Mouse (Mus musculus) liver, adult 2 months (tissue): ENCODE results near the gene Apol8. TPM values are rescaled to one million over a fixed set of nuclear protein-coding genes. Genes with fewer than 3 reads are reported as not detected.

Experiments
- DNase-seq: peaks from one replicate; pipeline ENCODE4 v3.0.0-alpha.2; 2011; ENCODE audit warnings: low read depth, low spot score; ENCODE audit errors: extremely low read depth
- H3K27ac ChIP-seq: fragments of 200-500 bp; replicated peaks from 2 replicates; pipeline ENCODE4 v1.5.1; 2012; ENCODE audit warnings: low read depth, mild to moderate bottlenecking, control low read depth, inconsistent platforms, low read length; ENCODE audit not compliant: insufficient read depth
- H3K27me3 ChIP-seq: fragments of 200-500 bp; 2 replicates; pipeline ENCODE4 v1.6.1; 2012; ENCODE audit warnings: mild to moderate bottlenecking, moderate library complexity, low read length, inconsistent platforms; ENCODE audit not compliant: control insufficient read depth, insufficient read depth
- H3K36me3 ChIP-seq: fragments of 200-500 bp; 2 replicates; pipeline ENCODE4 v1.6.1; 2012; ENCODE audit warnings: low read length, inconsistent platforms; ENCODE audit not compliant: control insufficient read depth, insufficient read depth
- H3K4me1 ChIP-seq: fragments of 200-500 bp; 2 replicates; pipeline ENCODE4 v1.6.1; 2011; ENCODE audit warnings: low read length; ENCODE audit not compliant: control insufficient read depth, insufficient read depth
- H3K4me3 ChIP-seq: fragments of 200-500 bp; 2 replicates; pipeline ENCODE4 v1.5.1; 2011; ENCODE audit warnings: low read depth, mild to moderate bottlenecking, control low read depth, low read length, moderate library complexity; ENCODE audit not compliant: insufficient read depth
- H3K79me2 ChIP-seq: fragments of 200-500 bp; 2 replicates; pipeline ENCODE4 v1.6.1; 2012; ENCODE audit warnings: inconsistent platforms, mild to moderate bottlenecking, low read length, moderate library complexity; ENCODE audit not compliant: control insufficient read depth, insufficient read depth
- H3K9ac ChIP-seq: fragments of 200-500 bp; 2 replicates; pipeline ENCODE4 v1.6.1; 2012; ENCODE audit warnings: low read depth, mild to moderate bottlenecking, control low read depth, inconsistent platforms, low read length
- CTCF ChIP-seq: fragments of 200-500 bp; IDR thresholded peaks from 2 replicates; pipeline ENCODE4 v1.5.1; 2011; ENCODE audit warnings: low read depth, low read length, control low read depth
- POLR2A ChIP-seq: fragments of 200-500 bp; IDR thresholded peaks from 2 replicates; pipeline ENCODE4 v1.6.1; 2011; ENCODE audit warnings: low read length, control low read depth; ENCODE audit not compliant: insufficient read depth; ENCODE audit errors: extremely low read depth
- WGBS: fragments of 180-500 bp; shearing (Covaris S2); methylation state at CpG from one replicate; pipeline ENCODE4 v1.1.7; 2018; 5-methylcytosine and 5-hydroxymethylcytosine counted together
- polyA plus RNA-seq: library from polyadenylated mRNA; depleted of rRNA; stranded (reverse); fragments of >200 nt; gene quantifications from 2 replicates; pipeline ENCODE4 v1.2.3, GENCODE M21; 2012
- total RNA-seq: library from RNA; depleted of rRNA; stranded (reverse); fragments of >200 nt; gene quantifications from 2 replicates; pipeline ENCODE4 v1.2.3, GENCODE M21; 2014

Gene Apol8
- total and polyA plus RNA-seq, 2 experiments, result 0.09 TPM; not detected in 1

DNA sequence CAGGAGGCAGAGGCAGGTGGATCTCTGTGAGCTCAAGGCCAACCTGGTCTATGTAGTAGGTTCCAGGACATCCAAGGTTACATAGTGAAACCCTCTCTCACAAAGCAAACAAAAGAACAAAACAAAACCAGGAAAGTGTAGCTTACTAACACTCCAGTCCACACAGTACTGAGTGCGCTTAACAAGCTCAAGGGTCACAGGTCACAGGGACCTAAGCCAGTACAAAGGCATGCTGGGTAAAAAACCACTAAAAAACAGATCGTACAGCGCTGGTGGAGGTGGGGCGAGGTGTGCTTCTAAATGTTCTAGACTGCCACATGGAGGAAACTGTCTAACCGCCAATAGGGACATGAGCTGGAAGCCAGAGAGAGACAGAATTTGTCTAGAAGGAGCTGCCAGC is 13.5 kb upstream of the Apol8 start:
- 39% methylated on average over 5 of the region's 5 CpGs for WGBS
- no peaks in the 10 kb centered on the region for H3K27me3 ChIP-seq

DNA sequence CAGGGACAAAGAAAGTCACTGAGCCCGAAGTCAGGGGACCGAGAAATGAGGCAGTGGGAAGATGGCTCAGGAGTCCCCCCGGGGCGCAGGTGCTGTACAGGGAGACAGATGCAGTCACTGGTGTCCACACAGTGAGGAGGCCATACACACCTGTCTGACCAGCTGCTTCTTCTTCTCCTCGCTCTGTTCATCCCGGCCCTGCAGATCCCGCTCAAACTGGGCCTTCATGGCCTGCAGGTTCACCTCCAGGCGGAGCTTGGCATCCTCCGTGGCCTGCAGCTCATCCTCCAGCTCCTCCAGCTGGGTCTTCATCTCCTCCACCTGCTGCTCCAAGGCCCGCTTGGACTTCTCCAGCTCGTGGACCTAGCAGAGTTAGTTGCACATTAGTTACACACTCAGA is 10.2 kb upstream of the Apol8 start:
- no peaks in the 10 kb centered on the region for H3K79me2 ChIP-seq
- TF ChIP-seq CTCF, result no peak
- no peak for TF ChIP-seq POLR2A
- WGBS, result 92% methylated on average over 11 of the region's 11 CpGs
- H3K9ac ChIP-seq, result no peak overlapping the region
- H3K27me3 ChIP-seq, result no peaks in the 10 kb centered on the region
- no peak overlapping the region for H3K4me3 ChIP-seq
- no peak for DNase-seq
- no peaks in the 10 kb centered on the region; the same call in 1 of the 2 replicates for H3K4me1 ChIP-seq
- no peak overlapping the region for H3K27ac ChIP-seq
- H3K36me3 ChIP-seq, result peaks cover 75% of the 10 kb centered on the region

More for the DNA sequence above, 13.5 kb upstream of the Apol8 start:
- H3K79me2 ChIP-seq, result no peaks in the 10 kb centered on the region
- no peak overlapping the region for H3K9ac ChIP-seq
- no peak overlapping the region; the same call in 1 of the 2 replicates for H3K27ac ChIP-seq
- peaks cover 76% of the 10 kb centered on the region for H3K36me3 ChIP-seq
- no peak for TF ChIP-seq CTCF
- no peak for TF ChIP-seq POLR2A
- peak; percentile 81 for DNase-seq
- H3K4me1 ChIP-seq, result no peaks in the 10 kb centered on the region; the same call in 1 of the 2 replicates
- H3K4me3 ChIP-seq, result no peak overlapping the region

DNA sequence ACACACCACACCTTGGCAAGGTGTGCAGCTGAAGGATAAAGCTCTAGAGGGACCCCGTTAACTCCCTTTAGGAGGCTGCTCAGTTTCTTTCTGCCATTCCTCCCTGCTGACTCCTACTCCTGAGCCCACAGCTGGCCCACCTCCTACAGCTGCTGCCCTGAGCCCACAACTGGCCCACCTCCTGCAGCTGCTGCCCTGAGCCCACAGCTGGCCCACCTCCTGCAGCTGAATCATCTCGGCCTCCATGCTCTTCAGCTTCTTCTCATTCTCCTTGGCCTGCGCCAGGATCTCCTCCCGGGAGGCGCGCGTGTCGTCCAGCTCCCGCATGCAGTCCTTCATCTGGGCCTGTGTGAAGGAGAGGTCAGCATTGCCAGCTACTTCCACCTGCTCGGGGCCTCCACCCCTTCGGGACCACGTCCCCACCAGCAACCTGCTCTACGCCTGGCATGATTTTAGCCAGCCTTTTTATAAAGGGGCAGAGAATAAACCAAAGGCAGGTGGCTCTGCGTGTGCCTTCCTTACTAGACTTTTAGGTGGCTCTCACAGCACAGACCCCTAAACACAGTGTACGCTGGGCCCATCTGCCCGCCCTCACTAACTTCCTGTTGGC is 8.8 kb upstream of the Apol8 start:
- DNase-seq, result no peak
- Histone ChIP-seq H3K4me3 (no peak overlapping the region), H3K4me1 (no peaks in the 10 kb centered on the region; the same call in 1 of the 2 replicates), H3K27me3 (no peaks in the 10 kb centered on the region), H3K36me3 (peaks cover 75% of the 10 kb centered on the region), H3K27ac (no peak overlapping the region; the same call in 1 of the 2 replicates), H3K9ac (no peak overlapping the region), H3K79me2 (no peaks in the 10 kb centered on the region)
- TF ChIP-seq POLR2A (no peak), CTCF (no peak)
- WGBS, result 91% methylated on average over 16 of the region's 16 CpGs

DNA sequence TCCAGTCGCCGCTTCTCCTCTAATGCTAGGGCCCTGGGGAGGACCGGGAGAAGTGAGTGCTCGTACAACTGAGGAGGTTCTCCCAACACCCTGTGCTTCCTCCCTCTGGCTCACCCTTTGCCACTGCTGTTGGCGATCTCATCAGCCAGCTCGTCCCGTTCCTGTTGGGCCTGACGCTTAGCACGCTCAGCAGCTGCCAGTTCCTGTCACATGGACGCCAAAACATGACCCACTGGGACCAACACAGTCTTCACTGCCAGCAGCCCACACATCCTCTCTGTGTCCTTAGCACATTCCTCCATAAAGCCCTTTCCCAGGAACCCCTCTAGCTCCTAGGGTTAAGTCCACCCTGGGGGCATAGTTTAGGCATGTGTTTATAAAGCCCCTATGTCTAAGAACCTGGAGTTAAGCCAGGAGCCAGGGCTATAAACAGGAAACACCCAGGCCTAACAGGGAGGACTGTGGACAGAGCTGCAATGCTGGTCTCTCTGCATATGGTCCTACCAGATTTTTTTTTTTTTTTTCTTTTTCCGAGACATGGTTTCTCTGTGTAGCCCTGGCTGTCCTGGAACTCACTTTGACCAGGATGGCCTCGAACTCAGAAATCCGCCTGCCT is 7.7 kb upstream of the Apol8 start:
- DNase-seq, result peak; percentile 44
- H3K9ac ChIP-seq, result no peak overlapping the region
- H3K4me1 ChIP-seq, result no peaks in the 10 kb centered on the region
- 86% methylated on average over 13 of the region's 13 CpGs for WGBS
- H3K27ac ChIP-seq, result peak overlapping the region; percentile 51
- H3K36me3 ChIP-seq, result peaks cover 65% of the 10 kb centered on the region
- H3K79me2 ChIP-seq, result no peaks in the 10 kb centered on the region
- no peak overlapping the region for H3K4me3 ChIP-seq
- TF ChIP-seq CTCF (no peak), POLR2A (no peak)
- no peaks in the 10 kb centered on the region for H3K27me3 ChIP-seq

DNA sequence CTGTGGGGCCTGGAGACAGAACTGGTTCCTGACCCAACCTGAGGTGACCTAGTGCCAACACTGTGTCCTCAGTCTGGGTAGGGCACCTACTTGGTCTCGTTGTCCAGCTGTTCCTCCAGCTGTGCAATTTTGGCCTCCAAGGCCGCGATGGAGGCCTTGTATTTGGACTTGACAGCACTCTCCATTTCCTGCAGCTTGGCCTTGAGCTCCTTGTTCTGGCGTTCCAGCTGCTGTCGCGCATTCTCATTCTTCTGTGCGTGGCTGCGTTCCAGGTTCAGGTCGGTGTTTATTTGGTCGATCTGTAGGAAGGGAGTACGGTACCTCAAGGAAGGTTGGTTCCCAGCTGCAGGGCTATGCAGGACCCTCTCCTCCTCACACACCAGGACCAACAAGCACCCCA is 6.9 kb upstream of the Apol8 start:
- 0 out of 2 replicates have a peak overlapping the region, but pooled peaks have one; percentile 11 for H3K27ac ChIP-seq
- H3K36me3 ChIP-seq, result peaks cover 58% of the 10 kb centered on the region
- no peak for TF ChIP-seq CTCF
- WGBS, result 79% methylated on average over 11 of the region's 11 CpGs
- H3K4me3 ChIP-seq, result no peak overlapping the region
- H3K79me2 ChIP-seq, result no peaks in the 10 kb centered on the region
- no peak overlapping the region for H3K9ac ChIP-seq
- H3K27me3 ChIP-seq, result no peaks in the 10 kb centered on the region
- DNase-seq, result no peak
- no peaks in the 10 kb centered on the region for H3K4me1 ChIP-seq

DNA sequence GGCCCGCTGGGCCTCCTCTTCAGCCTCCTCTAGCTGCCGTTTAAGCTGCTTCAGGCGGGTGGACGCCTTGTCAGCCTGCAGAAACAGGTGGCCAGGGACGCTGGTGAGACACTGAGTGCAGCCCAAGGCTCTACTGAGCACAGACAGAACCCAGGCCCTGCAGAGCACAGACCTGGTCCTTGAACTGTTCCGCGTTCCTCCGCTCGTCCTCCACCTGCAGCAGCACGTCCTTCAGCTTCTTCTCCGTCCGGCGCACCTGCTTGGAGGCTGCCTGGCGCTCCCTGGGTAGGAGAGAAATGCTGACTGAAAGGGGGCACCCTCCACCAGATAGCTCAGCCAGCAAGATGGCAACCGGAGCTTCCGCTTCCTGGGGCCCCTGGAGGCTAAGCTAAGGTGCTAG is 6.2 kb upstream of the Apol8 start:
- peaks cover 51% of the 10 kb centered on the region for H3K36me3 ChIP-seq
- no peak overlapping the region for H3K9ac ChIP-seq
- no peaks in the 10 kb centered on the region for H3K27me3 ChIP-seq
- H3K79me2 ChIP-seq, result no peaks in the 10 kb centered on the region
- no peak overlapping the region for H3K4me3 ChIP-seq
- no peak overlapping the region for H3K27ac ChIP-seq
- TF ChIP-seq CTCF (no peak), POLR2A (no peak)
- no peaks in the 10 kb centered on the region for H3K4me1 ChIP-seq
- DNase-seq, result no peak
- 96% methylated on average over 16 of the region's 16 CpGs for WGBS
